Mouse (Mus musculus) stomach, postnatal 0 days (tissue): ENCODE measurements around the gene Elmsan1. TPM values are rescaled to one million over a fixed set of nuclear protein-coding genes. Genes with fewer than 3 reads are reported as not detected.

Experiments used
- ATAC-seq: fragments of 200-750 bp; cut with Nextera tagmentation; 2 replicates; pipeline ENCODE4 v1.8.0; 2017; ENCODE audit not compliant: low FRiP score, low TSS enrichment
- DNase-seq: peaks from one replicate; pipeline ENCODE4 v3.0.0-alpha.2; 2016; ENCODE audit warnings: low spot score
- H3K27ac ChIP-seq: fragments of 300-500 bp; sonication (generic); replicated peaks from 2 replicates; pipeline ENCODE4 v1.5.1; 2014; ENCODE audit warnings: mild to moderate bottlenecking, control low read depth
- H3K27me3 ChIP-seq: fragments of 300-500 bp; sonication (generic); 2 replicates; pipeline ENCODE4 v1.6.1; 2014; ENCODE audit warnings: low read length; ENCODE audit not compliant: control insufficient read depth, insufficient read depth
- H3K36me3 ChIP-seq: fragments of 300-500 bp; sonication (generic); 2 replicates; pipeline ENCODE4 v1.6.1; 2014; ENCODE audit warnings: low read length, mixed read lengths; ENCODE audit not compliant: control insufficient read depth, insufficient read depth
- H3K4me1 ChIP-seq: fragments of 300-500 bp; sonication (generic); replicated peaks from 2 replicates; pipeline ENCODE4 v1.6.1; 2014; ENCODE audit warnings: antibody characterized with exemption; ENCODE audit not compliant: control insufficient read depth, insufficient read depth
- H3K4me2 ChIP-seq: fragments of 300-500 bp; sonication (generic); replicated peaks from 2 replicates; pipeline ENCODE4 v1.6.1; 2014; ENCODE audit warnings: low read depth, mild to moderate bottlenecking, control low read depth, moderate library complexity
- H3K4me3 ChIP-seq: fragments of 300-500 bp; sonication (generic); 2 replicates; pipeline ENCODE4 v1.5.1; 2014; ENCODE audit warnings: low read depth, low read length, control low read depth
- H3K9ac ChIP-seq: fragments of 300-500 bp; sonication (generic); 2 replicates; pipeline ENCODE4 v1.6.1; 2014; ENCODE audit warnings: mild to moderate bottlenecking, low read length, control low read depth, mixed read lengths
- H3K9me3 ChIP-seq: fragments of 300-500 bp; sonication (generic); 2 replicates; pipeline ENCODE4 v1.6.1; 2016; ENCODE audit warnings: low read length; ENCODE audit not compliant: control insufficient read depth
- CTCF ChIP-seq: IDR thresholded peaks from 2 replicates; pipeline ENCODE4 v1.5.1; 2016; ENCODE audit warnings: antibody characterized with exemption, low read depth, mild to moderate bottlenecking, moderate library complexity
- EP300 ChIP-seq: optimal IDR thresholded peaks from 2 replicates; pipeline ENCODE3; 2016; ENCODE audit warnings: antibody characterized with exemption
- WGBS: fragments of 180-500 bp; shearing (Covaris S2); extraction: QIAGEN DNeasy Blood & Tissue Kit; methylation state at CpG from one replicate; pipeline ENCODE4 v1.1.7; 2014; 5-methylcytosine and 5-hydroxymethylcytosine counted together
- polyA plus RNA-seq: library from polyadenylated mRNA; unstranded; fragments of >200 nt; fragmentation: Nextera tagmentation; extraction: Ambion mirVana; gene quantifications from 2 replicates; pipeline ENCODE4 v1.2.1, GENCODE M21; 2015

Gene Elmsan1
- polyA plus RNA-seq, 1 experiment from 2014 or later: 4.1 TPM

DNA sequence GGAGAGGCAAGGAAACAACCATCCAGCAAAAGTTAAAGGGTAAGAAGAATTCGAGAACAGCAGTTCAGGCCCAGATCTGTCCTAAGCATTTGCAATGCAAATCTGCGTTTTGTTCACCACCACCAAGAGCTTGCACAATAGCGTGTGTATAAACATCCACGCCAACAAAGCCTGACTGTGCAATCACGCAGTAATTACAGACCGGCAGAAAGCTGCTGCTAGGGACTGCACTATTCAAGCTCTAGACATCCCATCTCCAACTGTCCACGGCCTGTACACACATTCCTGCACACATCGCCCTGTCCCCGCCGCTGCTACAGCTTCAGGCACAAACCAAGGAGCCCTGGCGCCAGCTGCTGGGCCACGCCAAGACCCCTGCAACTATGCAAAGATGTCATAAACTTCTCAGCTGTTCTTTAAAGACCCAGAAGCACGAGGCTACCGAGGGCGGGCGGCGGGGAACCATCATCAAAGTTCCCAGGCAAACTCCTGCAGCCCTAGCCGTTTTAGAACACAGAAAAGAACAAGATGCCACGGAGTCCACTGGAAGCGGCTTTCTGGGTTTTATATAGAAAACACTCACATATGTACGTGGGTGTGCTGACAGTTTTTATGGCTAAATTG lies 1.1 kb downstream of the Elmsan1 start:
- ATAC-seq: peak; percentile 48
- 2% methylated on average over 21 of the region's 21 CpGs for WGBS
- peak; percentile 38 for DNase-seq
- Histone ChIP-seq H3K9ac (peak overlapping the region; percentile 97), H3K27ac (peak overlapping the region; percentile 97), H3K4me1 (peaks cover 12% of the 10 kb centered on the region), H3K4me2 (peak overlapping the region; percentile 88), H3K9me3 (no peaks in the 10 kb centered on the region), H3K27me3 (no peaks in the 10 kb centered on the region), H3K4me3 (peak overlapping the region; percentile 93), H3K36me3 (no peaks in the 10 kb centered on the region)
- TF ChIP-seq EP300: no peak
- TF ChIP-seq CTCF: no peak

DNA sequence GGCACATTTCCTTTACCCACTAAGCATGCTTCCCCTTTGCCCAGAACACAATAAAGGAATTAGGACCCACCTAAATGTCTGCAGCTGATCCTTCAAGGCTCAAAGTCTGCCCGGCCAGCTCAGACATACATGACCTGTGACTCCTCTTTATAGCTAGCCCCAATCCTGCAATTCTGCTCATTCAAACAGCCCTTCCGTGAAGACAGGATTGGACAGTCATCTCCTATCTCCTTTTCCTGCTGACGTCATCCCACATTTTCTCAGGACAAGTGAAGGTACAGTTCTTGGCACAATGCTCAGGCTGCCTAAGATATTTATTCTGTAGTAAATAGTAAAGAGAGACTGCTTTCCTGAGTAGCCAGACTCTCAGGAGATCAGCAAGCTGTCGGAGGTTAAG lies 1.6 kb downstream of the Elmsan1 start:
- no peak for DNase-seq
- WGBS: 19% methylated on average over 4 of the region's 4 CpGs
- peak overlapping the region; percentile 97 for H3K27ac ChIP-seq
- peak overlapping the region; percentile 97 for H3K9ac ChIP-seq
- ATAC-seq: peak; percentile 52
- peak overlapping the region; percentile 93 for H3K4me3 ChIP-seq
- H3K4me1 ChIP-seq: peaks cover 15% of the 10 kb centered on the region
- no peaks in the 10 kb centered on the region for H3K9me3 ChIP-seq
- no peak for TF ChIP-seq CTCF
- no peak for TF ChIP-seq EP300
- no peaks in the 10 kb centered on the region for H3K36me3 ChIP-seq
- H3K4me2 ChIP-seq: peak overlapping the region; percentile 88
- H3K27me3 ChIP-seq: no peaks in the 10 kb centered on the region

DNA sequence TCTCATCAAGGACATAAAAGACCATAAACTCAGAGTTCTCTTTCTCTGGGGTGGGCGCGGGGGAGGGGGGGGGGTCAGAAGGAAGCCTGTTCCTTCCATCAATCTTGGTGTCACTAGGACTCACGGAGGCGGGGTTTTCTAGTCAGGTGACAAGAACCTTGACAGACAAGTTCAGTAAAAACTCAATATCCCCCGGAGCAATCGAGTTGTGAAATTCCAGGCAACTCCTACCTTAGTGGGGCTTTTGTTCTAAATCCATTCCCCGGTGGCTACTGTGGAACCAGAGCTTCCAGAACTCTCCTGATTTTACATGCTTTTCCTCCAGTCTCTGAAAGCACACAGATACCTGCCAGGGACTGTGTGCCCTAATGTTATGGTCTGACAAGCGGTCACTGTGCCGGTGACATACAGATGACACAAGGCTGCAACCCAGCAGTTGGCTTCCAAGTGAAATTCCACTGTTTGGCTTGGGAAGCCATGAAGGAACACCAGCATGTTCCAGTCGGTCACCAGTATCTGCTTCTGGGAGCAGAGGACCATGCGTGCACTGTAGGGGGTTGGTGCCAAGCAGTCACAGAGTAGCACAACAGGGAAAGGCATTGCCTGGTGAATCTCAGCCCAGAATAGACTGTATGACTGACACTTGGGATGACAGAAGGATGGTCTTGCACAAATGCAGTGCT lies 2.8 kb downstream of the Elmsan1 start:
- Histone ChIP-seq H3K27ac (peak overlapping the region; percentile 97), H3K4me1 (peaks cover 15% of the 10 kb centered on the region), H3K36me3 (no peaks in the 10 kb centered on the region), H3K4me3 (no peak overlapping the region), H3K4me2 (no peak overlapping the region), H3K27me3 (no peaks in the 10 kb centered on the region), H3K9ac (no peak overlapping the region), H3K9me3 (no peaks in the 10 kb centered on the region)
- DNase-seq: no peak
- TF ChIP-seq EP300 (no peak), CTCF (no peak)
- WGBS: 47% methylated on average over 10 of the region's 11 CpGs
- ATAC-seq: no peak

DNA sequence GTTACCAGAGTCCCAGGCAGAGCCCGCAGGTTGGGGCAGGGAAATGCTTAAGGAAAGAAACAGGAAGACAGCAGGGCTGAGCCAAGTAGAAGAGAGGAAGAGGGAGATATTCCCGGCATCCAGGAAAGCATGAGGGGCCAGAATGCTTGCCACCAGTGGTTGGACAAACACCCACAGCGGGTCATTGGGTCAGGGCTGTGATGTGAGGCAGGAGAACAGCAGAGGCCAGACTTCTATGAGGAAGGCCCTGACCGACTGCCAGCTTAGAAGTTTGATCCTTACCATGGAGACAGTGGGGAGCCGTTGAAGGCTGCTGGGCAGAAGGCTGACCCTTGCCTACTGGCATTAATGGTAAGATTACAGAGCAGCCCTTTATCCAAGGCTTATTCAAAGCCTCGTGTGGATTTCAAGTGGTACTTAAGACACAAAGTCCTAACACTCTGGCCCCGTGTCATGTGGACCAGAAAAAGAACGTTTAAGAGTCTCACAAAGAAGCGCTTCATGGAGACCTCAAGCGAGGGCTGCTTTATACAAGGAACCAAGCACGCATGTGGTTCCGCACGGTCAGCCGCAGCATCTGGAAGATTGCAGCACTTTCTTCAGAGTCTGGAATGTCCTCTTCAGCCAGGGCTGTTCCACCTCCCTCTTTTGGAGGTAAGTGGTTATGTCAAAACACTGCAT lies 4.0 kb downstream of the Elmsan1 start:
- no peak overlapping the region for H3K4me3 ChIP-seq
- no peak overlapping the region for H3K4me2 ChIP-seq
- TF ChIP-seq EP300 (no peak), CTCF (no peak)
- DNase-seq (no peak), ATAC-seq (no peak)
- no peaks in the 10 kb centered on the region for H3K36me3 ChIP-seq
- peak overlapping the region; percentile 97; the same call in 1 of the 2 replicates for H3K27ac ChIP-seq
- peaks cover 15% of the 10 kb centered on the region for H3K4me1 ChIP-seq
- H3K9me3 ChIP-seq: no peaks in the 10 kb centered on the region
- WGBS: 60% methylated on average over 14 of the region's 14 CpGs
- no peak overlapping the region for H3K9ac ChIP-seq
- no peaks in the 10 kb centered on the region for H3K27me3 ChIP-seq

DNA sequence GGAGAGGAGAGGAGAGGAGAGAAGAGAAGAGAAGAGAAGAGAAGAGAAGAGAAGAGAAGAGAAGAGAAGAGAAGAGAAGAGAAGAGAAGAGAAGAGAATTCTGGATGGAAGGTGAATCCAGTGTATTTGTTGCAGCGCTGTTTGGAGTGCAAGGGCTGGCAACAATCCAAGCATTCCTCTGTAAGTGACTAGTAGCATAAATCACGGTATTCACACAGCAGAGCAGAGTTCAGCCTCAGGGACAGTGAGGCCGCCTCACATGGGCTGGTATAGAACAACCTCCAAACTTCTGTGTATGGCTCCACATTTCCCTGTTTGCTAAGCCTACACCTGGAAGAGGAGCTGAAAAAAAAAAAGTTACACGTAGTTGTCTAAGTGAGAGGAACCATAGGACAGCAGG lies 6.4 kb downstream of the Elmsan1 start:
- WGBS: 27% methylated on average over 4 of the region's 4 CpGs
- Histone ChIP-seq H3K27me3 (no peaks in the 10 kb centered on the region), H3K9me3 (no peaks in the 10 kb centered on the region), H3K9ac (no peak overlapping the region), H3K27ac (peak overlapping the region; percentile 13; the same call in 1 of the 2 replicates), H3K36me3 (no peaks in the 10 kb centered on the region), H3K4me3 (no peak overlapping the region), H3K4me2 (no peak overlapping the region), H3K4me1 (peaks cover 15% of the 10 kb centered on the region)
- TF ChIP-seq CTCF (no peak), EP300 (no peak)
- DNase-seq (no peak), ATAC-seq (peak; percentile 41; the same call in 1 of the 2 replicates)
